ENCODE assay signal across 19 mouse cellular contexts in the genomic region with DNA sequence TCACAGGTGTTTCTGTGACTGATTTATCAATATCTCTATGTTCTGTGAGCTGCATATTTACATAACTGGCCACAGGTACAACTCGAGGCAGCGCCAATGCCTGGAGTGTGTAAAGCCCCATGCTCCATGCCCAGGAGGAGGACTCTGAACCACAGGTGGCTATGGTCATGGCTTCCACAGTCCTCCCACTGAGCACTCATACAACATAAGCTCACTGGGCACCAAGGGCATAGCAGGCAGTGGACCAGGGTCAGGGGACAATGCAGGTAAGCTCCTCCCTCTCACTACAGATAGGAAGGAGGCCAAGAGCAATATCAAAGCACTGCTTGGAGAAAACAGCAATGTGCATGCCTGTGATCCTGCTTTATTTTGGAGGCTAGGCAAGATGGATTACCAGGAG. TPM values are rescaled to one million over a fixed set of nuclear protein-coding genes. Genes with fewer than 3 reads are reported as not detected.
DNase-seq lines count a peak whose midpoint lies in the region; ATAC-seq and TF ChIP-seq lines count a peak whose summit lies in the region.
"Had no signal": no experiment of that assay in that cellular context is flagged by ENCODE, and none has a peak within 500 bp of the region (broad histone marks: within the 10 kb centered on the region; RNA-seq: fewer than 3 reads in every experiment).

No protein-coding gene starts in this region.

- H3K9me3 ChIP-seq in liver, postnatal 0 days (ENCODE audit: low read length) = no peaks in the 10 kb centered on the region
- H3K9me3 ChIP-seq: G1E had no signal

- intact Hi-C loops in gastrocnemius, postnatal 14 days (cut with DNase I; ENCODE audit: low total_unique reads) = no loop called here

- peaks cover 8% of the 10 kb centered on the region for H3K4me1 ChIP-seq in liver, adult 2 months (ENCODE audit: control insufficient read depth, insufficient read depth, low read length)
- H3K4me1 ChIP-seq in liver, postnatal 0 days (ENCODE audit: insufficient read depth) = no peaks in the 10 kb centered on the region

- peak; percentile 91 for DNase-seq in liver, adult 2 months (ENCODE audit: extremely low read depth, low read depth, low spot score)
- DNase-seq in liver, postnatal 0 days = no peak
- DNase-seq in gastrocnemius, postnatal 14 days = no peak
- DNase-seq: adrenal gland, adult 2 months; adrenal gland, adult 8-10 months; adrenal gland, postnatal 10 days; adrenal gland, postnatal 14 days; adrenal gland, postnatal 25 days; adrenal gland, postnatal 36 days; B cell, adult 2 months; cerebellum, adult 11 months; cerebellum, adult 11-12 months; cerebellum, adult 18-20 months had no signal

- no peak for ATAC-seq in liver, postnatal 0 days
- ATAC-seq in monocyte, adult 5-6 weeks (replicated peaks; ENCODE audit: insufficient number of reproducible peaks, low FRiP score, low TSS enrichment, poor library complexity, severe bottlenecking) = 0 out of 2 replicates have a peak, but pooled peaks have one; percentile 27
- ATAC-seq: activated CD4-positive, CD25-positive, alpha-beta regulatory T cell, adult 4 months; CD4-positive, CD25-positive, alpha-beta regulatory T cell, adult 4 months; Patski had no signal

- H3K4me2 ChIP-seq in liver, postnatal 0 days (ENCODE audit: low read depth, low read length) = no peak overlapping the region

- no peak for TF ChIP-seq EP300 in liver, postnatal 0 days (IDR thresholded peaks at IDR 0.05; ENCODE audit: low read depth)

- no peak for TF ChIP-seq CTCF in liver, adult 2 months (IDR thresholded peaks at IDR 0.05; ENCODE audit: low read depth, low read length)
- no peak for TF ChIP-seq CTCF in liver, postnatal 0 days (IDR thresholded peaks at IDR 0.05; ENCODE audit: low read depth)

- H3K79me2 ChIP-seq in liver, adult 2 months (ENCODE audit: control insufficient read depth, insufficient read depth, low read length) = no peaks in the 10 kb centered on the region

- peaks cover 24% of the 10 kb centered on the region for H3K36me3 ChIP-seq in liver, adult 2 months (ENCODE audit: control insufficient read depth, insufficient read depth, low read length)
- H3K36me3 ChIP-seq in liver, postnatal 0 days (replicated peaks; ENCODE audit: insufficient read depth, low read length) = peaks cover 45% of the 10 kb centered on the region

- H3K27me3 ChIP-seq in liver, adult 2 months (ENCODE audit: control insufficient read depth, insufficient read depth, low read length) = no peaks in the 10 kb centered on the region
- no peaks in the 10 kb centered on the region for H3K27me3 ChIP-seq in liver, postnatal 0 days (ENCODE audit: insufficient read depth, low read length)
- H3K27me3 ChIP-seq: CH12.LX, Patski had no signal

- TF ChIP-seq POLR2A in liver, adult 2 months (IDR thresholded peaks at IDR 0.05; ENCODE audit: extremely low read depth, insufficient read depth, low read length) = no peak

- H3K9ac ChIP-seq in liver, adult 2 months (ENCODE audit: low read depth, low read length) = no peak overlapping the region
- no peak overlapping the region for H3K9ac ChIP-seq in liver, postnatal 0 days (replicated peaks)

- H3K27ac ChIP-seq in liver, adult 2 months (replicated peaks; ENCODE audit: insufficient read depth, low read depth, low read length) = no peak overlapping the region
- no peak overlapping the region for H3K27ac ChIP-seq in liver, postnatal 0 days (ENCODE audit: low read depth)

- H3K4me3 ChIP-seq in liver, adult 2 months (ENCODE audit: insufficient read depth, low read depth, low read length) = no peak overlapping the region
- H3K4me3 ChIP-seq in liver, postnatal 0 days (ENCODE audit: low read depth, low read length) = no peak overlapping the region

- WGBS in liver, adult 2 months = 31% methylated on average over 2 of the region's 2 CpGs
- WGBS in liver, postnatal 0 days (ENCODE audit: insufficient replicate concordance) = 92% methylated on average over 2 of the region's 2 CpGs

RNA-seq across cellular contexts. Expression of a gene that starts 22.6 kb away (rescaled TPM):
- 4.1 and 5.3 TPM in 2 replicates for total RNA-seq in liver, adult 2 months (2014; rRNA removed)
- 1.9 and 2.5 TPM in 2 replicates for polyA plus RNA-seq in liver, adult 2 months (2012; rRNA removed)
- polyA plus RNA-seq in liver, postnatal 0 days (2015; fragmentation: Nextera tagmentation; extraction: Ambion mirVana) = 4.9 and 5.6 TPM in 2 replicates
- total RNA-seq in monocyte, adult 5-6 weeks (2017) = 10.4 to 20.6 TPM (median 15.0 TPM) in 3 replicates
- total RNA-seq in gastrocnemius, postnatal 14 days (2021) = 1 to 10 TPM; 4.3 to 5.3 TPM

RNA-seq across cellular contexts. Expression of a gene that starts 38.3 kb away (rescaled TPM):
- total RNA-seq in liver, adult 2 months (2014; rRNA removed) = 14.0 and 18.5 TPM in 2 replicates
- 6.8 and 6.9 TPM in 2 replicates for polyA plus RNA-seq in liver, adult 2 months (2012; rRNA removed)
- polyA plus RNA-seq in liver, postnatal 0 days (2015; fragmentation: Nextera tagmentation; extraction: Ambion mirVana) = 8.1 TPM in 2 replicates
- total RNA-seq in monocyte, adult 5-6 weeks (2017) = 0.85 TPM in 1 of 3 replicates, not detected in the others
- 1 to 10 TPM in 1 of 2 experiments, under 1 TPM in 1; 0.78 to 1.1 TPM for total RNA-seq in gastrocnemius, postnatal 14 days (2021)
